Mouse (Mus musculus) hindbrain, embryonic 12.5 days (tissue): ENCODE results near the gene Tle4. TPM values are rescaled to one million over a fixed set of nuclear protein-coding genes. Genes with fewer than 3 reads are reported as not detected.
"Not testable (repeated sequence)": the region's sequence is repeated elsewhere in the genome, so short reads cannot be mapped to it uniquely, and the experiment has no call there.

Source experiments
- ATAC-seq: fragments of 200-750 bp; cut with Nextera tagmentation; 2 replicates; pipeline ENCODE4 v1.8.0; 2017; ENCODE audit warnings: moderate TSS enrichment; ENCODE audit not compliant: low FRiP score
- H3K27ac ChIP-seq: fragments of 300-500 bp; sonication (generic); 2 replicates; pipeline ENCODE4 v1.5.1; 2016; ENCODE audit warnings: mild to moderate bottlenecking
- H3K27me3 ChIP-seq: fragments of 300-500 bp; sonication (generic); 2 replicates; pipeline ENCODE4 v1.6.1; 2016; ENCODE audit warnings: mild to moderate bottlenecking
- H3K36me3 ChIP-seq: fragments of 300-500 bp; sonication (generic); 2 replicates; pipeline ENCODE4 v1.6.1; 2016; ENCODE audit warnings: mild to moderate bottlenecking
- H3K4me1 ChIP-seq: fragments of 300-500 bp; sonication (generic); 2 replicates; pipeline ENCODE4 v1.6.1; 2016
- H3K4me2 ChIP-seq: fragments of 300-500 bp; sonication (generic); replicated peaks from 2 replicates; pipeline ENCODE4 v1.6.1; 2016; ENCODE audit warnings: mild to moderate bottlenecking
- H3K4me3 ChIP-seq: fragments of 300-500 bp; sonication (generic); 2 replicates; pipeline ENCODE4 v1.5.1; 2016; ENCODE audit warnings: mild to moderate bottlenecking
- H3K9ac ChIP-seq: fragments of 300-500 bp; sonication (generic); 2 replicates; pipeline ENCODE4 v1.6.1; 2016; ENCODE audit warnings: mild to moderate bottlenecking, moderate library complexity
- H3K9me3 ChIP-seq: fragments of 300-500 bp; sonication (generic); replicated peaks from 2 replicates; pipeline ENCODE4 v1.6.1; 2016; ENCODE audit warnings: mild to moderate bottlenecking
- WGBS: fragments of 180-500 bp; shearing (Covaris S2); methylation state at CpG from one replicate; pipeline ENCODE4 v1.1.7; 2016; 5-methylcytosine and 5-hydroxymethylcytosine counted together
- polyA plus RNA-seq: library from polyadenylated mRNA; unstranded; fragments of >200 nt; fragmentation: Nextera tagmentation; extraction: Ambion mirVana; gene quantifications from 2 replicates; pipeline ENCODE4 v1.2.1, GENCODE M21; 2016

Tle4 gene
- polyA plus RNA-seq = 37.7 and 40.2 TPM in 2 replicates

GRCm38 (mm10) chr19:14597917-14598689, at the start of gene Tle4:
TSS of gene Tle4 (minus strand) at chr19:14598051.
- peak; percentile 97 for ATAC-seq
- 0% methylated on average over 71 of the region's 71 CpGs for WGBS
- H3K9me3 ChIP-seq = no peaks in the 10 kb centered on the region
- peaks cover 22% of the 10 kb centered on the region for H3K4me1 ChIP-seq
- H3K4me3 ChIP-seq = peak within 1 kb of the TSS; percentile 80
- no peaks in the 10 kb centered on the region for H3K36me3 ChIP-seq
- peaks cover 8% of the 10 kb centered on the region; the same call in 1 of the 2 replicates for H3K27me3 ChIP-seq
- H3K27ac ChIP-seq = peak within 1 kb of the TSS; percentile 98
- H3K4me2 ChIP-seq = peak within 1 kb of the TSS; percentile 60
- peak within 1 kb of the TSS; percentile 97 for H3K9ac ChIP-seq

- Histone ChIP-seq H3K4me1 (no peaks in the 10 kb centered on the region), H3K36me3 (no peaks in the 10 kb centered on the region), H3K9me3 (no peaks in the 10 kb centered on the region), H3K4me2 (no peak overlapping the region), H3K27me3 (no peaks in the 10 kb centered on the region), H3K9ac (no peak overlapping the region), H3K4me3 (no peak overlapping the region), H3K27ac (no peak overlapping the region)
- 87% methylated on average over 2 of the region's 2 CpGs for WGBS
- no peak for ATAC-seq
These were observed 47.8 kb upstream of the Tle4 start for GRCm38 (mm10) chr19:14645666-14646065.

- Histone ChIP-seq H3K36me3 (no peaks in the 10 kb centered on the region), H3K4me2 (no peak overlapping the region), H3K9ac (no peak overlapping the region), H3K4me1 (no peaks in the 10 kb centered on the region), H3K4me3 (no peak overlapping the region), H3K27me3 (no peaks in the 10 kb centered on the region), H3K27ac (no peak overlapping the region), H3K9me3 (no peaks in the 10 kb centered on the region)
- 88% methylated on average over 3 of the region's 3 CpGs for WGBS
- no peak for ATAC-seq
These were observed 46.9 kb upstream of the Tle4 start for GRCm38 (mm10) chr19:14644756-14645155.

- H3K9me3 ChIP-seq, H3K4me2 ChIP-seq, H3K4me1 ChIP-seq, ATAC-seq, H3K4me3 ChIP-seq, H3K9ac ChIP-seq, H3K27me3 ChIP-seq, H3K36me3 ChIP-seq, H3K27ac ChIP-seq: not testable (repeated sequence)
- WGBS = 94% methylated on average over 4 of the region's 4 CpGs
These were observed 45.2 kb upstream of the Tle4 start for GRCm38 (mm10) chr19:14643091-14643490.

GRCm38 (mm10) chr19:14642663-14643062, 44.8 kb upstream of the Tle4 start:
- Histone ChIP-seq H3K9ac (no peak overlapping the region), H3K4me3 (no peak overlapping the region), H3K9me3 (no peaks in the 10 kb centered on the region), H3K4me2 (no peak overlapping the region), H3K27ac (no peak overlapping the region), H3K36me3 (no peaks in the 10 kb centered on the region), H3K4me1 (no peaks in the 10 kb centered on the region), H3K27me3 (no peaks in the 10 kb centered on the region)
- ATAC-seq = no peak
- 88% methylated on average over 10 of the region's 10 CpGs for WGBS

GRCm38 (mm10) chr19:14635213-14635928, 37.5 kb upstream of the Tle4 start:
- WGBS = 58% methylated on average over 10 of the region's 10 CpGs

GRCm38 (mm10) chr19:14623355-14623754, 25.5 kb upstream of the Tle4 start:
- no peak overlapping the region for H3K9ac ChIP-seq
- H3K27me3 ChIP-seq = no peaks in the 10 kb centered on the region
- H3K9me3 ChIP-seq = no peaks in the 10 kb centered on the region
- no peaks in the 10 kb centered on the region for H3K4me1 ChIP-seq
- no peak for ATAC-seq
- H3K27ac ChIP-seq = no peak overlapping the region
- no peak overlapping the region for H3K4me2 ChIP-seq
- H3K4me3 ChIP-seq = no peak overlapping the region
- H3K36me3 ChIP-seq = no peaks in the 10 kb centered on the region
- WGBS = 74% methylated on average over 4 of the region's 4 CpGs

More at GRCm38 (mm10) chr19:14635213-14635928, 37.5 kb upstream of the Tle4 start:
- H3K4me2 ChIP-seq = no peak overlapping the region
- H3K9me3 ChIP-seq = 0 out of 2 replicates have a peak, but pooled peaks cover 4% of the 10 kb centered on the region
- H3K36me3 ChIP-seq = no peaks in the 10 kb centered on the region
- no peak overlapping the region for H3K9ac ChIP-seq
- no peak overlapping the region for H3K4me3 ChIP-seq
- no peaks in the 10 kb centered on the region for H3K4me1 ChIP-seq
- no peaks in the 10 kb centered on the region for H3K27me3 ChIP-seq
- no peak overlapping the region for H3K27ac ChIP-seq
- no peak for ATAC-seq

GRCm38 (mm10) chr19:14620534-14620933, 22.7 kb upstream of the Tle4 start:
- H3K9me3 ChIP-seq = no peaks in the 10 kb centered on the region
- H3K36me3 ChIP-seq = no peaks in the 10 kb centered on the region
- H3K4me1 ChIP-seq = no peaks in the 10 kb centered on the region
- H3K9ac ChIP-seq = no peak overlapping the region
- no peaks in the 10 kb centered on the region for H3K27me3 ChIP-seq
- H3K4me2 ChIP-seq = no peak overlapping the region
- H3K4me3 ChIP-seq = no peak overlapping the region
- 93% methylated on average over 1 of the region's 1 CpGs for WGBS
- ATAC-seq = no peak
- no peak overlapping the region for H3K27ac ChIP-seq

- no peaks in the 10 kb centered on the region for H3K27me3 ChIP-seq
- ATAC-seq = no peak
- H3K9me3 ChIP-seq = no peaks in the 10 kb centered on the region
These were observed 22.0 kb upstream of the Tle4 start for GRCm38 (mm10) chr19:14619814-14620213.

GRCm38 (mm10) chr19:14614816-14615215, 17.0 kb upstream of the Tle4 start:
- Histone ChIP-seq H3K27me3 (no peaks in the 10 kb centered on the region), H3K9me3 (no peaks in the 10 kb centered on the region), H3K4me1 (0 out of 2 replicates have a peak, but pooled peaks cover 2% of the 10 kb centered on the region), H3K36me3 (no peaks in the 10 kb centered on the region), H3K4me3 (no peak overlapping the region), H3K9ac (no peak overlapping the region), H3K27ac (no peak overlapping the region), H3K4me2 (no peak overlapping the region)
- 72% methylated on average over 5 of the region's 5 CpGs for WGBS
- no peak for ATAC-seq

More at GRCm38 (mm10) chr19:14619814-14620213, 22.0 kb upstream of the Tle4 start:
- no peak overlapping the region for H3K4me3 ChIP-seq
- H3K4me2 ChIP-seq = no peak overlapping the region
- no peak overlapping the region for H3K9ac ChIP-seq
- no peaks in the 10 kb centered on the region for H3K4me1 ChIP-seq
- no peaks in the 10 kb centered on the region for H3K36me3 ChIP-seq
- H3K27ac ChIP-seq = no peak overlapping the region

- no peak for ATAC-seq
- 59% methylated on average over 8 of the region's 8 CpGs for WGBS
- Histone ChIP-seq H3K4me2 (no peak overlapping the region), H3K36me3 (no peaks in the 10 kb centered on the region), H3K9me3 (no peaks in the 10 kb centered on the region), H3K9ac (no peak overlapping the region), H3K27ac (no peak overlapping the region), H3K4me1 (0 out of 2 replicates have a peak, but pooled peaks cover 2% of the 10 kb centered on the region), H3K27me3 (0 out of 2 replicates have a peak, but pooled peaks cover 7% of the 10 kb centered on the region), H3K4me3 (no peak overlapping the region)
These were observed 12.9 kb upstream of the Tle4 start for GRCm38 (mm10) chr19:14610542-14611317.

GRCm38 (mm10) chr19:14600841-14601240, 3.0 kb upstream of the Tle4 start:
- H3K9me3 ChIP-seq = no peaks in the 10 kb centered on the region
- H3K27ac ChIP-seq = no peak overlapping the region
- peaks cover 8% of the 10 kb centered on the region for H3K27me3 ChIP-seq
- H3K9ac ChIP-seq = no peak overlapping the region
- H3K4me2 ChIP-seq = no peak overlapping the region
- no peak overlapping the region for H3K4me3 ChIP-seq
- ATAC-seq = no peak
- WGBS = 65% methylated on average over 1 of the region's 1 CpGs
- no peaks in the 10 kb centered on the region for H3K36me3 ChIP-seq
- peaks cover 11% of the 10 kb centered on the region for H3K4me1 ChIP-seq
